Mouse (Mus musculus): ENCODE measurements at regions not wholly inside any gene's neighbourhood (a gene's known extent, or its start where the extent isn't known, plus 50 kb on each side); places are given as distances from the start of the nearest gene placed in this dataset.

GRCm38 (mm10) chr4:78666326-78666725, 454.6 kb upstream of the Ptprd start:
- no peak for DNase-seq (ENCODE audit: low spot score)

GRCm38 (mm10) chr4:78642773-78643172, 431.0 kb upstream of the Ptprd start:
- no peak for DNase-seq (ENCODE audit: low spot score)

GRCm38 (mm10) chr4:78606461-78606830, 394.7 kb upstream of the Ptprd start:
- peak; percentile 8 for DNase-seq (ENCODE audit: low spot score)

- DNase-seq (ENCODE audit: low spot score), result no peak
Measured at GRCm38 (mm10) chr4:78605763-78606460, 394.2 kb upstream of the Ptprd start.

- DNase-seq (ENCODE audit: low spot score), result no peak
Measured at GRCm38 (mm10) chr4:78581590-78581989, 369.8 kb upstream of the Ptprd start.

GRCm38 (mm10) chr4:78565356-78565755, 353.6 kb upstream of the Ptprd start:
- no peak for DNase-seq (ENCODE audit: low spot score)
